Mouse (Mus musculus) G1E-ER4 (cell line): ENCODE data around the gene Tmtc2. TPM values are rescaled to one million over a fixed set of nuclear protein-coding genes. Genes with fewer than 3 reads are reported as not detected.

Experiments
- GATA1 ChIP-seq: IDR thresholded peaks from one replicate; pipeline ENCODE4 v1.8.0; 2012; ENCODE audit warnings: low read length, inconsistent platforms
- polyA plus RNA-seq: library from polyadenylated mRNA; stranded (reverse); fragments of >175 nt; gene quantifications from 2 replicates; pipeline ENCODE4 v1.2.3, GENCODE M21; 2012

Gene Tmtc2
- polyA plus RNA-seq, 1 experiment: 0.45 TPM

GRCm38 (mm10) chr10:105567825-105568531, 6.3 kb downstream of the Tmtc2 start:
- TF ChIP-seq GATA1: no peak

- TF ChIP-seq GATA1: no peak
Observed at GRCm38 (mm10) chr10:105561548-105561947, 12.7 kb downstream of the Tmtc2 start.

- TF ChIP-seq GATA1: no peak
Observed at GRCm38 (mm10) chr10:105557581-105557980, 16.7 kb downstream of the Tmtc2 start.

- TF ChIP-seq GATA1: no peak
Observed at GRCm38 (mm10) chr10:105556890-105557572, 17.2 kb downstream of the Tmtc2 start.

GRCm38 (mm10) chr10:105554153-105554552, 20.1 kb downstream of the Tmtc2 start:
- no peak for TF ChIP-seq GATA1

- no peak for TF ChIP-seq GATA1
Observed at GRCm38 (mm10) chr10:105548040-105548439, 26.2 kb downstream of the Tmtc2 start.

- TF ChIP-seq GATA1: no peak
Observed at GRCm38 (mm10) chr10:105544004-105545003, 29.9 kb downstream of the Tmtc2 start.

GRCm38 (mm10) chr10:105542081-105542480, 32.2 kb downstream of the Tmtc2 start:
- no peak for TF ChIP-seq GATA1

- TF ChIP-seq GATA1: no peak
Observed at GRCm38 (mm10) chr10:105539697-105540096, 34.6 kb downstream of the Tmtc2 start.

GRCm38 (mm10) chr10:105536910-105537309, 37.3 kb downstream of the Tmtc2 start:
- no peak for TF ChIP-seq GATA1

- no peak for TF ChIP-seq GATA1
Observed at GRCm38 (mm10) chr10:105535848-105536247, 38.4 kb downstream of the Tmtc2 start.

- TF ChIP-seq GATA1: no peak
Observed at GRCm38 (mm10) chr10:105532747-105533146, 41.5 kb downstream of the Tmtc2 start.

GRCm38 (mm10) chr10:105532019-105532525, 42.2 kb downstream of the Tmtc2 start:
- TF ChIP-seq GATA1: no peak

GRCm38 (mm10) chr10:105531080-105531894, 43.0 kb downstream of the Tmtc2 start:
- no peak for TF ChIP-seq GATA1
